9 mouse cellular contexts compared by ENCODE assay signal in genomic region chr11:34008214-34008613, GRCm38 (mm10). TPM values are rescaled to one million over a fixed set of nuclear protein-coding genes. Genes with fewer than 3 reads are reported as not detected.
DNase-seq lines count a peak whose midpoint lies in the region; ATAC-seq and TF ChIP-seq lines count a peak whose summit lies in the region.
"Had no signal": no experiment of that assay in that cellular context is flagged by ENCODE, and none has a peak within 500 bp of the region (broad histone marks: within the 10 kb centered on the region; RNA-seq: fewer than 3 reads in every experiment).

No protein-coding gene starts in this region.

- WGBS in heart, embryonic 15.5 days, result 65% methylated on average over 11 of the region's 11 CpGs
- 24% methylated on average over 11 of the region's 11 CpGs for WGBS in liver, postnatal 0 days (ENCODE audit: insufficient replicate concordance)

- no peaks in the 10 kb centered on the region for H3K9me3 ChIP-seq in heart, embryonic 15.5 days (replicated peaks)
- H3K9me3 ChIP-seq in liver, postnatal 0 days (ENCODE audit: low read length), result no peaks in the 10 kb centered on the region
- H3K9me3 ChIP-seq: limb, embryonic 12.5 days had no signal

- TF ChIP-seq CTCF in liver, postnatal 0 days (IDR thresholded peaks at IDR 0.05; ENCODE audit: low read depth), result no peak

- no peaks in the 10 kb centered on the region for H3K27me3 ChIP-seq in heart, embryonic 15.5 days
- H3K27me3 ChIP-seq in liver, postnatal 0 days (ENCODE audit: insufficient read depth, low read length), result no peaks in the 10 kb centered on the region
- H3K27me3 ChIP-seq: limb, embryonic 12.5 days had no signal

- H3K9ac ChIP-seq in heart, embryonic 15.5 days, result no peak overlapping the region
- H3K9ac ChIP-seq in liver, postnatal 0 days (replicated peaks), result peak overlapping the region; percentile 57
- H3K9ac ChIP-seq: limb, embryonic 12.5 days had no signal

- H3K4me3 ChIP-seq in heart, embryonic 15.5 days, result no peak overlapping the region
- H3K4me3 ChIP-seq in liver, postnatal 0 days (ENCODE audit: low read depth, low read length), result peak overlapping the region; percentile 24; the same call in 1 of the 2 replicates
- H3K4me3 ChIP-seq: limb, embryonic 12.5 days had no signal

- TF ChIP-seq EP300 in liver, postnatal 0 days (IDR thresholded peaks at IDR 0.05; ENCODE audit: low read depth), result no peak

- no peak for ATAC-seq in heart, embryonic 15.5 days (replicated peaks; ENCODE audit: insufficient number of reproducible peaks, insufficient read depth, low FRiP score, low read depth)
- ATAC-seq in liver, postnatal 0 days, result peak; percentile 45; the same call in 1 of the 2 replicates

- peak overlapping the region; percentile 49 for H3K27ac ChIP-seq in heart, embryonic 15.5 days
- H3K27ac ChIP-seq in liver, postnatal 0 days (ENCODE audit: low read depth), result peak overlapping the region; percentile 83
- H3K27ac ChIP-seq: limb, embryonic 12.5 days had no signal

- 0 out of 2 replicates have a peak, but pooled peaks cover 5% of the 10 kb centered on the region for H3K4me1 ChIP-seq in heart, embryonic 15.5 days (replicated peaks)
- peaks cover 4% of the 10 kb centered on the region; the same call in 1 of the 2 replicates for H3K4me1 ChIP-seq in liver, postnatal 0 days (ENCODE audit: insufficient read depth)

- H3K4me2 ChIP-seq in heart, embryonic 15.5 days, result 0 out of 2 replicates have a peak overlapping the region, but pooled peaks have one; percentile 10
- peak overlapping the region; percentile 65 for H3K4me2 ChIP-seq in liver, postnatal 0 days (ENCODE audit: low read depth, low read length)
- H3K4me2 ChIP-seq: limb, embryonic 12.5 days had no signal

- DNase-seq in heart, adult 8-10 months (ENCODE audit: low spot score), result no peak
- peak; percentile 66 for DNase-seq in T-cell, adult 2 months (ENCODE audit: low spot score)
- DNase-seq in liver, postnatal 0 days, result peak; percentile 41
- peak; percentile 70 to 75 for DNase-seq in spleen, postnatal 36 days (ENCODE audit: low spot score in 2 of 2)
- no peak for DNase-seq in MN1 (ENCODE audit: low spot score)
- DNase-seq in cerebellum, postnatal 25 days, result no peak
- no peak for DNase-seq in gastrocnemius, adult 18-20 months (ENCODE audit: low spot score)

- no peaks in the 10 kb centered on the region for H3K36me3 ChIP-seq in heart, embryonic 15.5 days
- no peaks in the 10 kb centered on the region for H3K36me3 ChIP-seq in liver, postnatal 0 days (replicated peaks; ENCODE audit: insufficient read depth, low read length)
- H3K36me3 ChIP-seq: limb, embryonic 12.5 days had no signal

RNA-seq across cellular contexts. Expression of gene Kcnip1, which starts 15.3 kb away (rescaled TPM):
- polyA plus RNA-seq in heart, embryonic 15.5 days (2015; fragmentation: Nextera tagmentation; extraction: Ambion mirVana), result 0.80 TPM in 1 of 2 replicates, not detected in the other
- under 1 TPM in 3 of 4 experiments, not detected in 1; 0.11 to 0.35 (median 0.17) TPM for total RNA-seq in heart, adult 8-10 months (2022)
- polyA plus RNA-seq in liver, postnatal 0 days (2015; fragmentation: Nextera tagmentation; extraction: Ambion mirVana), result not detected in 2 replicates
- total RNA-seq in gastrocnemius, adult 18-20 months (2021), result under 1 TPM in 1 of 2 experiments, not detected in 1; 0.12 TPM

RNA-seq across cellular contexts. Expression of gene Lcp2, which starts 38.5 kb away (rescaled TPM):
- polyA plus RNA-seq in heart, embryonic 15.5 days (2015; fragmentation: Nextera tagmentation; extraction: Ambion mirVana), result 2.3 and 6.4 TPM in 2 replicates
- 1 to 10 TPM; 1.5 to 5.1 (median 1.9) TPM for total RNA-seq in heart, adult 8-10 months (2022)
- polyA plus RNA-seq in liver, postnatal 0 days (2015; fragmentation: Nextera tagmentation; extraction: Ambion mirVana), result 9.8 and 12.3 TPM in 2 replicates
- under 1 TPM; 0.43 to 0.64 TPM for total RNA-seq in gastrocnemius, adult 18-20 months (2021)

RNA-seq across cellular contexts. Expression of gene Kcnmb1, which starts 45.4 kb away (rescaled TPM):
- 1.3 and 1.5 TPM in 2 replicates for polyA plus RNA-seq in heart, embryonic 15.5 days (2015; fragmentation: Nextera tagmentation; extraction: Ambion mirVana)
- 1 to 10 TPM in 1 of 4 experiments, under 1 TPM in 3; 0.44 to 1.1 (median 0.73) TPM for total RNA-seq in heart, adult 8-10 months (2022)
- polyA plus RNA-seq in liver, postnatal 0 days (2015; fragmentation: Nextera tagmentation; extraction: Ambion mirVana), result 0.02 and 0.05 TPM in 2 replicates
- total RNA-seq in gastrocnemius, adult 18-20 months (2021), result under 1 TPM; 0.26 to 0.27 TPM

Comparison
In these comparisons a context has a peak if more than half of its experiments do, and no peak if none do; other contexts are left out.
1. DNase-seq: peak in T-cell, adult 2 months (single experiment), liver, postnatal 0 days (single experiment) and spleen, postnatal 36 days (2 of 2); none in heart, adult 8-10 months (single experiment), MN1 (single experiment), cerebellum, postnatal 25 days (0 of 2) and gastrocnemius, adult 18-20 months (single experiment).